Mouse (Mus musculus) heart, embryonic 15.5 days (tissue): ENCODE measurements around the gene Gm10271. TPM values are rescaled to one million over a fixed set of nuclear protein-coding genes. Genes with fewer than 3 reads are reported as not detected.

Experiments
- ATAC-seq: fragments of 200-750 bp; cut with Nextera tagmentation; replicated peaks from 2 replicates; pipeline ENCODE4 v1.8.0; 2017; ENCODE audit warnings: low read depth, moderate TSS enrichment; ENCODE audit not compliant: insufficient number of reproducible peaks, insufficient read depth, low FRiP score
- H3K27ac ChIP-seq: fragments of 300-500 bp; sonication (generic); 2 replicates; pipeline ENCODE4 v1.5.1; 2015; ENCODE audit warnings: mild to moderate bottlenecking, inconsistent platforms
- H3K27me3 ChIP-seq: fragments of 300-500 bp; sonication (generic); 2 replicates; pipeline ENCODE4 v1.6.1; 2015; ENCODE audit warnings: inconsistent platforms
- H3K36me3 ChIP-seq: fragments of 300-500 bp; sonication (generic); 2 replicates; pipeline ENCODE4 v1.6.1; 2015; ENCODE audit warnings: mild to moderate bottlenecking, inconsistent platforms
- H3K4me1 ChIP-seq: fragments of 300-500 bp; sonication (generic); replicated peaks from 2 replicates; pipeline ENCODE4 v1.6.1; 2015; ENCODE audit warnings: inconsistent platforms
- H3K4me2 ChIP-seq: fragments of 300-500 bp; sonication (generic); 2 replicates; pipeline ENCODE4 v1.6.1; 2015; ENCODE audit warnings: inconsistent platforms, mild to moderate bottlenecking, moderate library complexity
- H3K4me3 ChIP-seq: fragments of 300-500 bp; sonication (generic); 2 replicates; pipeline ENCODE4 v1.5.1; 2015; ENCODE audit warnings: mild to moderate bottlenecking, inconsistent platforms
- H3K9ac ChIP-seq: fragments of 300-500 bp; sonication (generic); 2 replicates; pipeline ENCODE4 v1.6.1; 2015; ENCODE audit warnings: mild to moderate bottlenecking, inconsistent platforms
- H3K9me3 ChIP-seq: fragments of 300-500 bp; sonication (generic); replicated peaks from 2 replicates; pipeline ENCODE4 v1.6.1; 2016; ENCODE audit warnings: inconsistent platforms
- WGBS: fragments of 180-500 bp; shearing (Covaris S2); methylation state at CpG from one replicate; pipeline ENCODE4 v1.1.7; 2015; ENCODE audit warnings: mixed read lengths; 5-methylcytosine and 5-hydroxymethylcytosine counted together
- polyA plus RNA-seq: library from polyadenylated mRNA; unstranded; fragments of >200 nt; fragmentation: Nextera tagmentation; extraction: Ambion mirVana; gene quantifications from 2 replicates; pipeline ENCODE4 v1.2.1, GENCODE M21; 2015

Gene Gm10271
- polyA plus RNA-seq, 1 experiment from 2014 or later: not detected

GRCm38 (mm10) chr10:116931497-116932179, 40.8 kb downstream of the Gm10271 start:
- Histone ChIP-seq H3K4me3 (no peak overlapping the region), H3K4me1 (peaks cover 3% of the 10 kb centered on the region; the same call in 1 of the 2 replicates), H3K36me3 (peaks cover 34% of the 10 kb centered on the region), H3K9ac (no peak overlapping the region), H3K9me3 (no peaks in the 10 kb centered on the region), H3K4me2 (no peak overlapping the region), H3K27ac (no peak overlapping the region), H3K27me3 (no peaks in the 10 kb centered on the region)
- 74% methylated on average over 15 of the region's 15 CpGs for WGBS
- ATAC-seq: 0 out of 2 replicates have a peak, but pooled peaks have one; percentile 14

DNA sequence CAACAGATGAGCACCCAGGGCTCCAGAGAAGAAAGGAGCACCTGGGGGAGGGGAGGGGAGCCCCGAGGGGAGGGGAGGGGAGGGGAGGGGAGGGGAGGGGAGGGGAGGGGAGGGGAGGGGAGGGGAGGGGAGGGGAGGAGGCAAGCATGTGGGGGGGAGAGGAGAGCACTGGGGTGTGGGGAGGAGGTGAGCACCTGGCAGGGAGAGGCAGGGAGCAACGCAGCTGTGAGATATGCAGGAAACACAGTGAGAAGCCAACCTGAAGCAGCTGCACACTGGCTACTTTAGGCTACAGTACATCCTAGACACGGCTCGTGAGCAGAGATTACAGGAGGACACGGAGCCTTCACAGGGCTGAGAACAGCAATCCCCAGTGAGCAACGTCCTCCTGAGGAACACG, 41.5 kb downstream of the Gm10271 start:
- H3K9me3 ChIP-seq: no peaks in the 10 kb centered on the region
- no peak for ATAC-seq
- H3K4me2 ChIP-seq: no peak overlapping the region
- no peak overlapping the region for H3K4me3 ChIP-seq
- peaks cover 29% of the 10 kb centered on the region for H3K36me3 ChIP-seq
- no peak overlapping the region for H3K27ac ChIP-seq
- H3K4me1 ChIP-seq: peaks cover 3% of the 10 kb centered on the region; the same call in 1 of the 2 replicates
- H3K27me3 ChIP-seq: no peaks in the 10 kb centered on the region
- 61% methylated on average over 6 of the region's 7 CpGs for WGBS
- no peak overlapping the region for H3K9ac ChIP-seq

DNA sequence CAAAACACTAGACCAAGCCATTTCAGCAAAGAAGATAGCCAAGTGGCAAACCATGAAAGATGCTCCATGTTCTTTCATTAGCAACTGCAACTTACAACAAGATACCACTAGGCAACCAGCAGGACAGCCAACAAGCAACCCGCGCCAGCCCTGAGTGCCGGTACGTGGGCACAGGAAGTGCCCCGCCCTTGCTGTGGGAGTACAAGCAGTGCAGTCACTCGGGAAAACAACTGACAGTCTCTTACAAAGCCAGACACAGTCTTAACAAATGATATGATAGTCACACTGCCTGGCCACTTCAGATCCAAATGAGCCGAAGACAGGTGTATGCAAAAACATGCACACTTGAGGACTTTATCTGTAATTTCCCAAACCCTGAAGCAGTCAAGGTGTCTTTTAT, 41.9 kb downstream of the Gm10271 start:
- WGBS: 53% methylated on average over 7 of the region's 7 CpGs
- peaks cover 3% of the 10 kb centered on the region; the same call in 1 of the 2 replicates for H3K4me1 ChIP-seq
- peaks cover 33% of the 10 kb centered on the region for H3K36me3 ChIP-seq
- no peaks in the 10 kb centered on the region for H3K27me3 ChIP-seq
- H3K9ac ChIP-seq: no peak overlapping the region
- H3K4me3 ChIP-seq: no peak overlapping the region
- no peak for ATAC-seq
- H3K9me3 ChIP-seq: no peaks in the 10 kb centered on the region
- H3K4me2 ChIP-seq: no peak overlapping the region
- H3K27ac ChIP-seq: no peak overlapping the region

DNA sequence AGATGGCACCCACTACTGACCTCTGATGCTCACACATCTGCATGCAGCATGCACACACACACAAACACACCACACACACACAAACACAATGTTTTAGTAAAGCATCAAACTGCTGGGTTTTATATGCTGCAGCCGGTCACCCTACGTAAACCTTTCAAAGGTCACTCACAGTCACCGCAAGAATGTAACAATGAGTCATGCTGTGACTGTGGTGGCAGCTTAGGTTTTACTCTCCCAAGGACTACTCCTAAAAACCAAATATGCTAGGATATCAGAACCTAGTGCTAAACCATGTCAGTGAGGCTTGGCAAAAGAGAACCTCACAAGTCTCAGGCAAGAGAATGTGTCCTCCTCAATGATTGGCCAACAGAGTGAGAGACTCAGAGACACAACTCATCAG, 43.6 kb downstream of the Gm10271 start:
- Histone ChIP-seq H3K36me3 (peaks cover 35% of the 10 kb centered on the region), H3K27ac (no peak overlapping the region), H3K4me3 (no peak overlapping the region), H3K4me1 (peaks cover 3% of the 10 kb centered on the region; the same call in 1 of the 2 replicates), H3K4me2 (no peak overlapping the region), H3K9ac (no peak overlapping the region), H3K27me3 (no peaks in the 10 kb centered on the region), H3K9me3 (no peaks in the 10 kb centered on the region)
- WGBS: 88% methylated on average over 3 of the region's 3 CpGs
- no peak for ATAC-seq

DNA sequence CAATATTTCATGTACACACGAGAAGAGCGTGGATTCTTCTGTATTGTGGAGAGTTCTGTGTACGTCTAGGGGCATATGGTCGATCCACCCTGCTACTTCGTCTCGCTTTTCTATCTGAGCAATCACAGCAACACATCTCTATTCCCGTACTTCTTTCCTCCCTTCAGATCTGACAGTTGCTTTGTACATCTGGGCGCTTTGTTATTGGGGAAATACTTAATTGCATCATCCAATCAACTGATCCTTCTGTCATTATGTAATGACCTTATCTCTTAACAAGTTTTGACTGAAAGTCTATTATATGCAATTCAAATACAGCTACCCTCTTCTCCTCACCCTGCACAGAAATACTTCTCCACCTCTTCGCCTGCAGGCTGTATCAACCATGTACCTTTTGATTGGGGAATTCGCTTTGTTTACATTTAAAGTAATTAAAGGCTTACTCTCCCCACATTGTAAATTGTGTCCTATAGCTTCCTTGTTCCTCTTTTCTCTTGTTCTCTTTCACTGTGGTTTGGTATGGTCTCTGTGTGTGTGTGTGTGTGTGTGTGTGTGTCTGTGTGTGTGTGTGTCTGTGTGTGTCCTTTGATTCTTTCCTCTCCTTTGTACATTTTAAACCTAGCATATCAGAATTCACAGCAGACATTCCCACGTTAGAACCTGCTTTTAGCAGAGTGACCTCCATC, 45.8 kb downstream of the Gm10271 start:
- H3K36me3 ChIP-seq: peaks cover 41% of the 10 kb centered on the region
- 86% methylated on average over 11 of the region's 11 CpGs for WGBS

GRCm38 (mm10) chr10:116923651-116924495, 48.5 kb downstream of the Gm10271 start:
- H3K9ac ChIP-seq: no peak overlapping the region
- no peak overlapping the region for H3K4me3 ChIP-seq
- no peak overlapping the region for H3K4me2 ChIP-seq
- peaks cover 35% of the 10 kb centered on the region for H3K36me3 ChIP-seq
- no peak overlapping the region for H3K27ac ChIP-seq
- H3K4me1 ChIP-seq: no peaks in the 10 kb centered on the region
- 90% methylated on average over 19 of the region's 19 CpGs for WGBS
- no peaks in the 10 kb centered on the region for H3K9me3 ChIP-seq
- H3K27me3 ChIP-seq: no peaks in the 10 kb centered on the region
- ATAC-seq: no peak

More for the DNA sequence above, 45.8 kb downstream of the Gm10271 start:
- Histone ChIP-seq H3K27me3 (no peaks in the 10 kb centered on the region), H3K4me1 (peaks cover 3% of the 10 kb centered on the region; the same call in 1 of the 2 replicates), H3K4me3 (no peak overlapping the region), H3K9ac (no peak overlapping the region), H3K27ac (no peak overlapping the region), H3K4me2 (no peak overlapping the region), H3K9me3 (no peaks in the 10 kb centered on the region)
- no peak for ATAC-seq

DNA sequence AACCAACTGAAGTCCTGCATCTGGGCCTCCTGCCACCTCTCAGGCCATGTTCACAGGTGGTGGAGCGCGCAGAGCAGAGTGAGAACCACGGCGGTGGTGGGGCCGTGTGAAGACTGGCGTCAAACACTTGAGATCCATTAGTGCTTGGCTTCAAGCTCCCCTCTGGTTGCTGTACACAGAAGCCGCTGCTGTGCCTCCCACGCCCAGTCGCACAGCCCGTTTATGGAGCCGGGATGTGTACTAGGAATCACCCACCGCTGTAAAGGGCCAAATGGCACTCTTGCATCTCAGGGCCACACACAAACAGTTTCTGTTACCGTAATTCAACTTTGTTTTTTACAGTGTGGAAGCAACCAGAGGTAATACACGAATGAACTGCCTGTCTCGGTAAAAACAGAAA, 50.2 kb downstream of the Gm10271 start:
- Histone ChIP-seq H3K27me3 (no peaks in the 10 kb centered on the region), H3K36me3 (peaks cover 38% of the 10 kb centered on the region), H3K27ac (no peak overlapping the region), H3K4me2 (no peak overlapping the region), H3K4me1 (no peaks in the 10 kb centered on the region), H3K9me3 (no peaks in the 10 kb centered on the region), H3K4me3 (no peak overlapping the region), H3K9ac (no peak overlapping the region)
- ATAC-seq: no peak
- WGBS: 84% methylated on average over 15 of the region's 15 CpGs

DNA sequence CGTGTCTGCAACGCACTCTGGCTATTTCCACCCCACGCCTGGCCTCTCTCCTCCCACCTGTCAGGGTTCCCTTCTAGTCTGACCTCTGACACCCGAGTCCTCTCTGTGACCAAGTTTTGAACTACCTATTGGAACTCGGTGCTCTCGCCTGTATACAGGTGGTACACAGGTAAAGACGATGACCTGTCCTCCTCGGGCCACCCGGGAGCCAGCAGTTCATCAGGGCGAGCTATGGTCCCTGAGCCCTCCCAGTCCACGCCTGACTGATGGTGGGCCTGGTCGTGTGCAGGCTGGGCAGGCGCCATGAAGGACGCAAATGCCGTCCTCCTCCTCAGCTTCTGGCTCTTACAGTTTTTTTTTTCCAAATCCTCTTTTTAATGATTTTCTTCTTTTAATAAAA, 51.0 kb downstream of the Gm10271 start:
- no peaks in the 10 kb centered on the region for H3K27me3 ChIP-seq
- ATAC-seq: no peak
- no peak overlapping the region for H3K4me3 ChIP-seq
- H3K36me3 ChIP-seq: peaks cover 35% of the 10 kb centered on the region
- H3K4me1 ChIP-seq: no peaks in the 10 kb centered on the region
- H3K27ac ChIP-seq: no peak overlapping the region
- H3K9ac ChIP-seq: no peak overlapping the region
- WGBS: 89% methylated on average over 15 of the region's 15 CpGs
- no peaks in the 10 kb centered on the region for H3K9me3 ChIP-seq
- no peak overlapping the region for H3K4me2 ChIP-seq

- Histone ChIP-seq H3K4me3 (no peak overlapping the region), H3K27me3 (no peaks in the 10 kb centered on the region), H3K27ac (no peak overlapping the region), H3K9me3 (no peaks in the 10 kb centered on the region), H3K9ac (no peak overlapping the region), H3K4me2 (no peak overlapping the region), H3K4me1 (no peaks in the 10 kb centered on the region), H3K36me3 (peaks cover 31% of the 10 kb centered on the region)
- no peak for ATAC-seq
- 95% methylated on average over 8 of the region's 8 CpGs for WGBS
These were observed 51.8 kb downstream of the Gm10271 start for GRCm38 (mm10) chr10:116920641-116921040.

DNA sequence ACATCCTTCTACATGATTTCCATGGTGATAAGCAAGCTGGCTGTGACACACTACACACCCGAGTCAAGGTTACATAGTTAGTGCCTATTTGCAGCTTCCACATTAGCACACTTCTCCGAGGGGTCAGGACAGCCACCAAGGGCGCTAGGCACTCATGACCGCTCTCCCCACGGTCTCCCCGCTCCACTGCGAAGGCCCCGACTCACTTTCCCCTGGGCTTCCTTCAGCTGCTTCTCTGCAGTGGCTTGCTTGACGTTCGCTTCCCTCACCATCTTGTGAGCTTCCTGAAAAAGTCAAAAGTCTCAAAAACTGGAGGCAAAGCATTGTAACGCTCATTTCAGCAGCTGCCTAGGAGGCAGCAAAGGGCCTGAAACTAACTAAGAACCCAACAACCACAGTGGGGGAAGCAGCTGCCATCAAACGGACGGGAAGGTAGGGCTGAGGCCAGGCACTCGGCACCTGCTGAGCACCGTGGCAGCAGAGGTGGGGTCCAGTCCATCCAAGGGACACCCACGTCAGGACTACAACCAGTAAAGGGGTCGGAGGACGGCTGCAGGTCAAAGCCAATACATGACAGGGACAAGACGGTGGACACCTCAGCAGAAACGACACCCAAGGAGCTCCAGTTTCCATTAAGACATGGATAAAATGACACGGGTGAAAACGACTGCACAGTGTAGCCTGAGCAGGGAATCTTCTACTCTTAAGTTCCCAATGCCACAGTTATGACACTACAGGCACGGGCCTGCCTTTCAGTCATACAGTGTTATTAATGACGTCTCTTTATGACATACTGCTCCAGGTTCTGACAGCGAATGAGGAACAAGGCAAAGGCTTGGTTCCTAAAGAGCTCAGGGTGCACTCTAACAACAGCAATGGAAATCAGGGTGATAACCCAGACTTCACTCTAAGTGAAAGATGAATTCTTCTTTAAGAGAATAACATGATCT, 52.8 kb downstream of the Gm10271 start:
- Histone ChIP-seq H3K36me3 (peaks cover 28% of the 10 kb centered on the region), H3K9me3 (no peaks in the 10 kb centered on the region), H3K4me3 (no peak overlapping the region), H3K27ac (no peak overlapping the region), H3K4me2 (no peak overlapping the region), H3K9ac (no peak overlapping the region), H3K27me3 (no peaks in the 10 kb centered on the region), H3K4me1 (no peaks in the 10 kb centered on the region)
- WGBS: 83% methylated on average over 25 of the region's 25 CpGs
- no peak for ATAC-seq
